Mouse (Mus musculus) kidney, postnatal 0 days (tissue): ENCODE measurements at regions not wholly inside any gene's neighbourhood (a gene's known extent, or its start where the extent isn't known, plus 50 kb on each side); places are given as distances from the start of the nearest gene placed in this dataset.

Experiments used
- ATAC-seq: fragments of 200-750 bp; cut with Nextera tagmentation; replicated peaks from 2 replicates; pipeline ENCODE4 v1.8.0; 2017; ENCODE audit warnings: low read depth, moderate number of reproducible peaks, moderate TSS enrichment, moderate library complexity; ENCODE audit not compliant: low FRiP score
- DNase-seq: peaks from one replicate; pipeline ENCODE4 v3.0.0-alpha.2; 2016; ENCODE audit warnings: low spot score
- H3K27ac ChIP-seq: fragments of 300-500 bp; sonication (generic); 2 replicates; pipeline ENCODE4 v1.5.1; 2014; ENCODE audit warnings: mild to moderate bottlenecking
- H3K27me3 ChIP-seq: fragments of 300-500 bp; sonication (generic); 2 replicates; pipeline ENCODE4 v1.6.1; 2014; ENCODE audit warnings: low read length, mixed read lengths; ENCODE audit not compliant: insufficient read depth
- H3K36me3 ChIP-seq: fragments of 300-500 bp; sonication (generic); 2 replicates; pipeline ENCODE4 v1.6.1; 2014; ENCODE audit warnings: low read length, mixed read lengths; ENCODE audit not compliant: insufficient read depth
- H3K4me1 ChIP-seq: fragments of 300-500 bp; sonication (generic); replicated peaks from 2 replicates; pipeline ENCODE4 v1.6.1; 2014; ENCODE audit warnings: antibody characterized with exemption, low read length, mixed read lengths; ENCODE audit not compliant: insufficient read depth
- H3K4me2 ChIP-seq: fragments of 300-500 bp; sonication (generic); 2 replicates; pipeline ENCODE4 v1.6.1; 2014; ENCODE audit warnings: mild to moderate bottlenecking, low read length, moderate library complexity, mixed read lengths
- H3K4me3 ChIP-seq: fragments of 300-500 bp; sonication (generic); replicated peaks from 2 replicates; pipeline ENCODE4 v1.5.1; 2014; ENCODE audit warnings: low read depth, low read length
- H3K9ac ChIP-seq: fragments of 300-500 bp; sonication (generic); 2 replicates; pipeline ENCODE4 v1.6.1; 2014; ENCODE audit warnings: low read depth, low read length
- H3K9me3 ChIP-seq: fragments of 300-500 bp; sonication (generic); replicated peaks from 2 replicates; pipeline ENCODE4 v1.6.1; 2016; ENCODE audit warnings: low read length, inconsistent platforms, mixed read lengths
- CTCF ChIP-seq: IDR thresholded peaks from 2 replicates; pipeline ENCODE4 v1.5.1; 2016; ENCODE audit warnings: antibody characterized with exemption, low read depth, mild to moderate bottlenecking, moderate library complexity
- WGBS: fragments of 180-500 bp; shearing (Covaris S2); extraction: QIAGEN DNeasy Blood & Tissue Kit; methylation state at CpG from one replicate; pipeline ENCODE4 v1.1.7; 2014; 5-methylcytosine and 5-hydroxymethylcytosine counted together

- Histone ChIP-seq H3K9ac (no peak overlapping the region), H3K4me2 (no peak overlapping the region), H3K9me3 (no peaks in the 10 kb centered on the region), H3K27me3 (no peaks in the 10 kb centered on the region), H3K4me1 (no peaks in the 10 kb centered on the region), H3K27ac (no peak overlapping the region), H3K4me3 (no peak overlapping the region), H3K36me3 (no peaks in the 10 kb centered on the region)
- WGBS = 62% methylated on average over 2 of the region's 2 CpGs
- no peak for DNase-seq
- TF ChIP-seq CTCF = no peak
- ATAC-seq = no peak
Measured at GRCm38 (mm10) chr13:59956441-59956840, 133.5 kb upstream of the Tut7 start.

DNA sequence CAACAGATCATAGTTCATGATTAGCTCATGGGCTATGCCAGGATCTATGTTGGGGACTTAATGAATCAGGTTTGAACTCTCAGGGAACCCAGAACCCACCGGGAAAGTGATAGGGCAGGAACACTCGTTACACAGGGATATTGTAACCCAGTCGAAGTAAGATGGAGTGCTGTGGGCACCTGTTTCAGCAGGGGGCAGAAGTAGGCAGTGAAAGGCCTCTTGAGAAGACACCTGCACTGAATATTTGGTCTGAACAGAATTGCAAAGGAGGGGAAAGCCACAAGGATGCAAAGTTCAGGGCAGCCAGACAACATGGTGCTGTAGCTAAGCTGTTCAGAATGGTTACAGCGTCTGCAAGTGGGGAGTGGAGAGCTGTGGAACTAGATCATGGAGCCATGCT lies 129.9 kb upstream of the Tut7 start:
- H3K9ac ChIP-seq = no peak overlapping the region
- H3K27ac ChIP-seq = no peak overlapping the region
- DNase-seq (no peak), ATAC-seq (0 out of 2 replicates have a peak, but pooled peaks have one; percentile 37)
- no peaks in the 10 kb centered on the region for H3K36me3 ChIP-seq
- H3K4me2 ChIP-seq = no peak overlapping the region
- H3K4me1 ChIP-seq = 0 out of 2 replicates have a peak, but pooled peaks cover 4% of the 10 kb centered on the region
- H3K9me3 ChIP-seq = no peaks in the 10 kb centered on the region
- WGBS = 37% methylated on average over 4 of the region's 4 CpGs
- H3K27me3 ChIP-seq = no peaks in the 10 kb centered on the region
- TF ChIP-seq CTCF = peak; percentile 62
- H3K4me3 ChIP-seq = no peak overlapping the region

- H3K4me3 ChIP-seq = no peak overlapping the region
- H3K9ac ChIP-seq = no peak overlapping the region
- 67% methylated on average over 3 of the region's 3 CpGs for WGBS
- H3K36me3 ChIP-seq = no peaks in the 10 kb centered on the region
- no peak overlapping the region for H3K4me2 ChIP-seq
- DNase-seq (no peak), ATAC-seq (no peak)
- TF ChIP-seq CTCF = no peak
- H3K27me3 ChIP-seq = no peaks in the 10 kb centered on the region
- H3K27ac ChIP-seq = no peak overlapping the region
- H3K9me3 ChIP-seq = no peaks in the 10 kb centered on the region
- 0 out of 2 replicates have a peak, but pooled peaks cover 4% of the 10 kb centered on the region for H3K4me1 ChIP-seq
Measured at GRCm38 (mm10) chr13:59952116-59952515, 129.2 kb upstream of the Tut7 start.

GRCm38 (mm10) chr13:59950281-59950680 lies 127.3 kb upstream of the Tut7 start:
- Histone ChIP-seq H3K9ac (no peak overlapping the region), H3K4me2 (no peak overlapping the region), H3K27me3 (no peaks in the 10 kb centered on the region), H3K9me3 (no peaks in the 10 kb centered on the region), H3K4me3 (no peak overlapping the region), H3K4me1 (0 out of 2 replicates have a peak, but pooled peaks cover 11% of the 10 kb centered on the region), H3K27ac (no peak overlapping the region), H3K36me3 (no peaks in the 10 kb centered on the region)
- 76% methylated on average over 3 of the region's 3 CpGs for WGBS
- DNase-seq (no peak), ATAC-seq (0 out of 2 replicates have a peak, but pooled peaks have one; percentile 43)
- TF ChIP-seq CTCF = no peak

DNA sequence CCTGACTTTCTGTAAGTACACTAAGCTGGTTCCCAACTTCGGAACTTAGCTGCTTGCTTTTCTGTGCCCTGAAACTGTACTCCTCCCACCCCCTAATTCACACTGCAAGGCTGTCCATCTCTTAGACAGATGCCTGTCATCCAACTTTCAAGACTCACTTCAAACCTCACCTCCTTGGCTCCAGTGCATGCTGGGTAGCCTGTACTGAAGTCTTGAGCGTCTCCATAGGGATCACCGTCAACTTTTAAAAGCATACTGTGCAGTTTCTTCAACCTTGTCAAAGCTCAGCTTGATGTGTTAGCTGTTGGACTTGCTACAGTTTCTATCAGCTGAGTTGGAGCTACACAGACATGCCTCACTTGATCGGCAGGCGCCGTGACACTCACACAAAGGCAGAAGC lies 126.5 kb upstream of the Tut7 start:
- H3K9ac ChIP-seq = no peak overlapping the region
- no peak overlapping the region for H3K4me2 ChIP-seq
- DNase-seq = no peak

DNA sequence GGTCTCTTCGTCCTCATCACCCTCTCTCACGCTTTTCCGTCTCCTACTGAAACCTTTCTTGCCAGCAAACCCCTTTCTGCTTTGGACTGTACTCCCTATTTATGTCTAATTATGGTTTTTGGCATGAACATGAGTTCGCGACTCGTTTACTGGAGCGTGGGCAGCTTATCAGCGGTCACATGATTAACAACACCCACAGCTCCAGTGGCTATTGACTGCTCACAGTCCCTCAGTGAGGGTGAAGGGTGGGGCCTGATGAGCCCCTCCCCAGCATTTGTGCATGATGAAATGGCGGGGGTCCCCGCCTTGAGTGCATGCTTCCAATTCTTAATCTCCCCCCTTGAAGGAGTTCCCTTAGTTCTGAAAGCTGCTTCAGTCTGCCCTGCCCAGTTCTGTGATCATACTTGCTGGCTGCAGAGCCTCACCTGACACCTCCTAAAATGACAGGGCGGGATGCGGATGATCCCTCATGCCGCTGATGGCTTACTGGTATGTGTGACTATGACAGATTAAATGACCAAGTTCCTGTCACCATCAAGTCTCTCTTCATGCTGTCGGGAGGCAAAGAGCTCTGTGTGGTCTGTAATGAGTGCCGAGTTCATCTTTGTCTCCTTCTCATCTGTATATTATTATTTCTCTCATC lies 125.7 kb upstream of the Tut7 start:
- no peak for DNase-seq
- H3K27me3 ChIP-seq = no peaks in the 10 kb centered on the region
- H3K4me3 ChIP-seq = no peak overlapping the region
- no peaks in the 10 kb centered on the region for H3K36me3 ChIP-seq
- no peak for TF ChIP-seq CTCF
- H3K27ac ChIP-seq = no peak overlapping the region
- ATAC-seq = no peak
- WGBS = 61% methylated on average over 15 of the region's 15 CpGs
- H3K4me2 ChIP-seq = no peak overlapping the region
- 0 out of 2 replicates have a peak, but pooled peaks cover 11% of the 10 kb centered on the region for H3K4me1 ChIP-seq
- H3K9ac ChIP-seq = no peak overlapping the region
- H3K9me3 ChIP-seq = no peaks in the 10 kb centered on the region

More for the DNA sequence above, 126.5 kb upstream of the Tut7 start:
- Histone ChIP-seq H3K27me3 (no peaks in the 10 kb centered on the region), H3K36me3 (no peaks in the 10 kb centered on the region), H3K4me1 (0 out of 2 replicates have a peak, but pooled peaks cover 11% of the 10 kb centered on the region), H3K4me3 (no peak overlapping the region), H3K27ac (no peak overlapping the region), H3K9me3 (no peaks in the 10 kb centered on the region)
- WGBS = 85% methylated on average over 6 of the region's 6 CpGs
- ATAC-seq = no peak
- no peak for TF ChIP-seq CTCF

DNA sequence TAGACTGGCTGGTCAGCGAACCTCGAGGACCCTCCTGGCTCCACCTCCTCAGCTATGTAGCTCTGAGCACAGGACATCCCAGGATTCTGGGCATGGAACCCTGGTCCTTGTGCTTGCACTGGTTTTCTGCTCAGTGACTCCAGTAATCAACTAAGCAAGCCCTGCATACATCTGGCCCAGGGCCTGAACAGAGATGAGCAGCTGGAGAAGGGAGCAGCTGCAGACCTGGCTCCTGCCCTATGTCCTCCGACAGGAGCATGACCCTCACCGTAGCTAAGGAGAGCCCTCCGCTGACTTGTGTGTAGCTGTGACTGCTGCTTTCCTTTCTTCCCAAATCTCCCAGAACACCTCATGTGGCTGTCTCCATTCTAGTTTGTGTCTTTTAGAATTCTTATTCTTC lies 124.5 kb upstream of the Tut7 start:
- Histone ChIP-seq H3K4me3 (no peak overlapping the region), H3K4me2 (no peak overlapping the region), H3K27ac (no peak overlapping the region), H3K36me3 (no peaks in the 10 kb centered on the region), H3K27me3 (no peaks in the 10 kb centered on the region), H3K9me3 (no peaks in the 10 kb centered on the region), H3K4me1 (0 out of 2 replicates have a peak, but pooled peaks cover 11% of the 10 kb centered on the region), H3K9ac (no peak overlapping the region)
- no peak for TF ChIP-seq CTCF
- WGBS = 33% methylated on average over 5 of the region's 5 CpGs
- ATAC-seq (no peak), DNase-seq (no peak)
